ENCODE assay signal across 11 mouse cellular contexts in the genomic region with DNA sequence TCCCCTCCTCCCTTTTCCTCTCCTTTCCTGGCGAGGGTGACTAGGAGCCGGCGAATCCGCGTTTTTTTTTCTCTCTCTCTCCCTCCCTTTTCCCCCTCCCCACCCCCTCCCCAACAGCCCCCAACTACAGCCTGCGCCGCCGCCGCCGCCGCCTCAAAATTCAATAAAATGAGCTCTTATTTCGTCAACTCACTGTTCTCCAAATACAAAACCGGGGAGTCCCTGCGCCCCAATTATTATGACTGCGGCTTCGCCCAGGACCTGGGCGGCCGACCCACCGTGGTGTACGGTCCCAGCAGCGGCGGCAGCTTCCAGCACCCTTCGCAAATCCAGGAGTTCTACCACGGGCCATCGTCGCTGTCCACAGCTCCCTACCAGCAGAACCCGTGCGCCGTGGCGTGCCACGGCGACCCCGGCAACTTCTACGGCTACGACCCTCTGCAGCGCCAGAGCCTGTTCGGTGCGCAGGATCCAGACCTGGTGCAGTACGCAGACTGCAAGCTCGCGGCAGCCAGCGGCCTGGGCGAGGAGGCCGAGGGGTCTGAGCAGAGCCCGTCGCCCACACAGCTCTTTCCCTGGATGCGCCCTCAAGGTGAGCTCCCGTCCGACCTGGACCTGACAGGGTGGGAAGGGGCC. TPM values are rescaled to one million over a fixed set of nuclear protein-coding genes. Genes with fewer than 3 reads are reported as not detected.
DNase-seq lines count a peak whose midpoint lies in the region; ATAC-seq and TF ChIP-seq lines count a peak whose summit lies in the region.
"Had no signal": no experiment of that assay in that cellular context is flagged by ENCODE, and none has a peak within 500 bp of the region (broad histone marks: within the 10 kb centered on the region; RNA-seq: fewer than 3 reads in every experiment).

No protein-coding gene starts in this region.

- no peak for DNase-seq in heart, adult 18-20 months
- peak; percentile 39 for DNase-seq in ES-E14 (ENCODE audit: low read depth, low spot score)
- no peak for DNase-seq in hindbrain, embryonic 14.5 days (ENCODE audit: low spot score)
- no peak for DNase-seq in thymus, postnatal 14 days
- no peak for DNase-seq in cerebellum, adult 11 months
- no peak for DNase-seq in layer of hippocampus, adult 18-20 months (ENCODE audit: low spot score in 2 of 2)
- DNase-seq: heart, postnatal 14 days; lung, adult 18-20 months had no signal

- H3K27me3 ChIP-seq in heart, embryonic 16.5 days (ENCODE audit: control insufficient read depth, insufficient read depth, low read length), result peaks cover 88% of the 10 kb centered on the region
- peaks cover 89% of the 10 kb centered on the region for H3K27me3 ChIP-seq in hindbrain, embryonic 14.5 days (ENCODE audit: control insufficient read depth, insufficient read depth, low read length)
- H3K27me3 ChIP-seq in limb, embryonic 15.5 days, result peaks cover 98% of the 10 kb centered on the region

- peaks cover 5% of the 10 kb centered on the region for H3K4me1 ChIP-seq in heart, embryonic 16.5 days (ENCODE audit: control insufficient read depth, insufficient read depth, low read length)
- peaks cover 0 to 9% of the 10 kb centered on the region in 2 experiments; a peak in 1 of 4 replicates for H3K4me1 ChIP-seq in ES-E14 (ENCODE audit: control insufficient read depth in 2 of 2, insufficient read depth in 2 of 2, low read length in 2 of 2, poor library complexity in 1 of 2)
- no peaks in the 10 kb centered on the region for H3K4me1 ChIP-seq in hindbrain, embryonic 14.5 days (replicated peaks; ENCODE audit: control insufficient read depth, insufficient read depth, low read length)
- H3K4me1 ChIP-seq in limb, embryonic 15.5 days, result peaks cover 23% of the 10 kb centered on the region

- no peaks in the 10 kb centered on the region for H3K36me3 ChIP-seq in heart, embryonic 16.5 days (ENCODE audit: control insufficient read depth, insufficient read depth)
- no peaks in the 10 kb centered on the region for H3K36me3 ChIP-seq in ES-E14 (ENCODE audit: control insufficient read depth, insufficient read depth, low read length, poor library complexity, severe bottlenecking)
- no peaks in the 10 kb centered on the region for H3K36me3 ChIP-seq in hindbrain, embryonic 14.5 days (replicated peaks; ENCODE audit: control insufficient read depth, insufficient read depth)
- no peaks in the 10 kb centered on the region for H3K36me3 ChIP-seq in limb, embryonic 15.5 days

- H3K27ac ChIP-seq in heart, embryonic 16.5 days (ENCODE audit: low read length), result no peak overlapping the region
- no peak overlapping the region for H3K27ac ChIP-seq in ES-E14 (ENCODE audit: insufficient read depth, low read depth, low read length, poor library complexity, severe bottlenecking)
- H3K27ac ChIP-seq in hindbrain, embryonic 14.5 days, result peak overlapping the region; percentile 69
- H3K27ac ChIP-seq in limb, embryonic 15.5 days, result no peak overlapping the region

- ATAC-seq in heart, embryonic 16.5 days (replicated peaks; ENCODE audit: extremely low read depth, insufficient read depth, low FRiP score), result no peak
- no peak for ATAC-seq in hindbrain, embryonic 14.5 days (ENCODE audit: low FRiP score)
- no peak for ATAC-seq in limb, embryonic 15.5 days (ENCODE audit: insufficient number of reproducible peaks, low FRiP score, low TSS enrichment, low read depth)

- H3K4me2 ChIP-seq in heart, embryonic 16.5 days (ENCODE audit: low read depth, low read length), result peak overlapping the region; percentile 28; the same call in 1 of the 2 replicates
- H3K4me2 ChIP-seq in hindbrain, embryonic 14.5 days (replicated peaks), result peak overlapping the region; percentile 46; the same call in 1 of the 2 replicates
- H3K4me2 ChIP-seq in limb, embryonic 15.5 days, result peak overlapping the region; percentile 52

- H3K9ac ChIP-seq in heart, embryonic 16.5 days (ENCODE audit: low read length), result no peak overlapping the region
- no peak overlapping the region for H3K9ac ChIP-seq in ES-E14 (ENCODE audit: insufficient read depth, low read depth, low read length, poor library complexity, severe bottlenecking)
- H3K9ac ChIP-seq in hindbrain, embryonic 14.5 days, result peak overlapping the region; percentile 63
- H3K9ac ChIP-seq in limb, embryonic 15.5 days, result no peak overlapping the region

- 2% methylated on average over 49 of the region's 49 CpGs for WGBS in heart, embryonic 16.5 days
- under 1% methylated on average over 49 of the region's 49 CpGs for WGBS in hindbrain, embryonic 14.5 days
- under 1% methylated on average over 49 of the region's 49 CpGs for WGBS in limb, embryonic 15.5 days

- no peaks in the 10 kb centered on the region for H3K9me3 ChIP-seq in heart, embryonic 16.5 days (replicated peaks; ENCODE audit: control insufficient read depth, low read length)
- H3K9me3 ChIP-seq in ES-E14 (ENCODE audit: control insufficient read depth, insufficient read depth, low read depth, low read length), result no peaks in the 10 kb centered on the region
- H3K9me3 ChIP-seq in hindbrain, embryonic 14.5 days (ENCODE audit: control insufficient read depth, low read length), result no peaks in the 10 kb centered on the region
- H3K9me3 ChIP-seq in limb, embryonic 15.5 days, result no peaks in the 10 kb centered on the region

- no peak overlapping the region; the same call in 1 of the 2 replicates for H3K4me3 ChIP-seq in heart, embryonic 16.5 days (ENCODE audit: low read length)
- peak overlapping the region in 1 of 2 experiments; percentile 2; a peak in 1 of 4 replicates for H3K4me3 ChIP-seq in ES-E14 (ENCODE audit: insufficient read depth in 1 of 2, low read depth in 1 of 2, low read length in 2 of 2, poor library complexity in 1 of 2, severe bottlenecking in 1 of 2)
- H3K4me3 ChIP-seq in hindbrain, embryonic 14.5 days (replicated peaks; ENCODE audit: low read length), result peak overlapping the region; percentile 39
- H3K4me3 ChIP-seq in limb, embryonic 15.5 days, result peak overlapping the region; percentile 22
- H3K4me3 ChIP-seq: erythroblast, embryonic 14.5 days had no signal

- in situ Hi-C loops in ES-E14 (cut with MboI; ENCODE audit: low sequenced_read_pairs in 2 of 2, unreplicated experiment in 2 of 2), result loop anchor here (5.0 to 25.0 kb wide), 3 partner anchors 44 to 579 kb away; no protein-coding TSS in a partner anchor

TF ChIP-seq in ES-E14, 5 proteins besides CTCF, POLR2A, EP300 and RAD21:
- TF ChIP-seq HCFC1 (IDR thresholded peaks at IDR 0.05; ENCODE audit: borderline replicate concordance, insufficient read depth, low read length), result 0 out of 2 replicates have a peak, but pooled peaks have one; percentile 36
- TF ChIP-seq ZNF384 (IDR thresholded peaks at IDR 0.05; ENCODE audit: low read depth, low read length), result no peak
TF ChIP-seq in ES-E14: peak in this region for 1.

RNA-seq across cellular contexts. Expression of gene Hoxb8, which starts 1.2 kb away (rescaled TPM):
- not detected in 2 replicates for polyA plus RNA-seq in heart, embryonic 16.5 days (2015; fragmentation: Nextera tagmentation; extraction: Ambion mirVana)
- not detected for total RNA-seq in heart, adult 18-20 months (2021)
- total RNA-seq in ES-E14 (2012; rRNA removed), result 0.18 TPM in 1 of 2 replicates, not detected in the other
- 41.2 and 50.6 TPM in 2 replicates for polyA plus RNA-seq in hindbrain, embryonic 14.5 days (2014; fragmentation: Nextera tagmentation; extraction: Ambion mirVana)
- 0.36 and 0.37 TPM in 2 replicates for polyA plus RNA-seq in limb, embryonic 15.5 days (2015; fragmentation: Nextera tagmentation; extraction: Ambion mirVana)
- not detected for total RNA-seq in layer of hippocampus, adult 18-20 months (2021)
- total RNA-seq: heart, postnatal 14 days had no signal
- polyA plus RNA-seq: erythroblast, embryonic 14.5 days had no signal

RNA-seq across cellular contexts. Expression of gene Hoxb7, which starts 3.5 kb away (rescaled TPM):
- polyA plus RNA-seq in heart, embryonic 16.5 days (2015; fragmentation: Nextera tagmentation; extraction: Ambion mirVana), result 0.31 and 0.43 TPM in 2 replicates
- not detected for total RNA-seq in heart, adult 18-20 months (2021)
- total RNA-seq in ES-E14 (2012; rRNA removed), result 0.98 TPM in 1 of 2 replicates, not detected in the other
- polyA plus RNA-seq in hindbrain, embryonic 14.5 days (2014; fragmentation: Nextera tagmentation; extraction: Ambion mirVana), result 40.8 and 45.6 TPM in 2 replicates
- polyA plus RNA-seq in limb, embryonic 15.5 days (2015; fragmentation: Nextera tagmentation; extraction: Ambion mirVana), result 3.3 and 4.2 TPM in 2 replicates
- total RNA-seq in layer of hippocampus, adult 18-20 months (2021), result not detected
- total RNA-seq: heart, postnatal 14 days had no signal
- polyA plus RNA-seq: erythroblast, embryonic 14.5 days had no signal

RNA-seq across cellular contexts. Expression of gene Hoxb6, which starts 9.4 kb away (rescaled TPM):
- 0.51 TPM in 1 of 2 replicates, not detected in the other for polyA plus RNA-seq in heart, embryonic 16.5 days (2015; fragmentation: Nextera tagmentation; extraction: Ambion mirVana)
- not detected for total RNA-seq in heart, adult 18-20 months (2021)
- 0.22 and 0.26 TPM in 2 replicates for total RNA-seq in ES-E14 (2012; rRNA removed)
- 71.4 and 90.1 TPM in 2 replicates for polyA plus RNA-seq in hindbrain, embryonic 14.5 days (2014; fragmentation: Nextera tagmentation; extraction: Ambion mirVana)
- 0.31 and 0.55 TPM in 2 replicates for polyA plus RNA-seq in limb, embryonic 15.5 days (2015; fragmentation: Nextera tagmentation; extraction: Ambion mirVana)
- total RNA-seq in layer of hippocampus, adult 18-20 months (2021), result not detected
- total RNA-seq: heart, postnatal 14 days had no signal
- polyA plus RNA-seq: erythroblast, embryonic 14.5 days had no signal

RNA-seq across cellular contexts. Expression of gene Hoxb9, which starts 11.7 kb away (rescaled TPM):
- 0.10 TPM in 1 of 2 replicates, not detected in the other for polyA plus RNA-seq in heart, embryonic 16.5 days (2015; fragmentation: Nextera tagmentation; extraction: Ambion mirVana)
- total RNA-seq in heart, adult 18-20 months (2021), result not detected
- 1.2 and 3.3 TPM in 2 replicates for total RNA-seq in ES-E14 (2012; rRNA removed)
- polyA plus RNA-seq in hindbrain, embryonic 14.5 days (2014; fragmentation: Nextera tagmentation; extraction: Ambion mirVana), result 10.7 and 22.4 TPM in 2 replicates
- polyA plus RNA-seq in limb, embryonic 15.5 days (2015; fragmentation: Nextera tagmentation; extraction: Ambion mirVana), result 0.98 and 1.4 TPM in 2 replicates
- total RNA-seq in layer of hippocampus, adult 18-20 months (2021), result not detected
- total RNA-seq: heart, postnatal 14 days had no signal
- polyA plus RNA-seq: erythroblast, embryonic 14.5 days had no signal

RNA-seq across cellular contexts. Expression of gene Hoxb5, which starts 20.2 kb away (rescaled TPM):
- polyA plus RNA-seq in heart, embryonic 16.5 days (2015; fragmentation: Nextera tagmentation; extraction: Ambion mirVana), result 0.76 and 2.8 TPM in 2 replicates
- under 1 TPM; 0.12 to 0.21 TPM for total RNA-seq in heart, adult 18-20 months (2021)
- total RNA-seq in ES-E14 (2012; rRNA removed), result 0.09 and 0.16 TPM in 2 replicates
- 140 and 157 TPM in 2 replicates for polyA plus RNA-seq in hindbrain, embryonic 14.5 days (2014; fragmentation: Nextera tagmentation; extraction: Ambion mirVana)
- 0.60 and 0.73 TPM in 2 replicates for polyA plus RNA-seq in limb, embryonic 15.5 days (2015; fragmentation: Nextera tagmentation; extraction: Ambion mirVana)
- total RNA-seq in layer of hippocampus, adult 18-20 months (2021), result not detected
- polyA plus RNA-seq: erythroblast, embryonic 14.5 days had no signal
